Mouse (Mus musculus) brain, embryonic 18.5 days (tissue): ENCODE measurements around the gene Ptprk.

Experiments
- DNase-seq: peaks from one replicate; pipeline ENCODE4 v3.0.0-alpha.2; 2012; ENCODE audit warnings: low read depth, low spot score

Gene Ptprk

GRCm38 (mm10) chr10:28396520-28396915 is 321.9 kb downstream of the Ptprk start:
- no peak for DNase-seq

DNA sequence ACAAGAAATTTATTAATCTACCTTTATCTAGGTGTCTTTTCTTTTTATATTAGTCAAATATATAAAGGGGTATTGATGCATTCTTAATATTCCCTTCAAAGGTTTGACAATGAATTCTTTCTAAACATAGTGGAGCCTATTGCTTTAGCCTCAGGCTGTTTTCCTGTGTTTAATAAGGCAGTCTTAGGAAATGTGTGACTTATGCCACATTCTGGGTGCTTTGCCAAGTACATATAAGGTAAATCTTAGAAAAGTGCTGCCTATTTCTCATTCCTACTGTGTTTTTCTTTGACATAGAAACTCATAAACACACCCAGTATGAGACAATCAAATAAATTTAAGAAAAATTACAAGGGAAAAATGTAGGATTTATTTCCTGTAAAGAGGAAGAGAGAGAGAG is 327.2 kb downstream of the Ptprk start:
- DNase-seq: no peak

GRCm38 (mm10) chr10:28408980-28409379 is 334.4 kb downstream of the Ptprk start:
- DNase-seq: no peak

DNA sequence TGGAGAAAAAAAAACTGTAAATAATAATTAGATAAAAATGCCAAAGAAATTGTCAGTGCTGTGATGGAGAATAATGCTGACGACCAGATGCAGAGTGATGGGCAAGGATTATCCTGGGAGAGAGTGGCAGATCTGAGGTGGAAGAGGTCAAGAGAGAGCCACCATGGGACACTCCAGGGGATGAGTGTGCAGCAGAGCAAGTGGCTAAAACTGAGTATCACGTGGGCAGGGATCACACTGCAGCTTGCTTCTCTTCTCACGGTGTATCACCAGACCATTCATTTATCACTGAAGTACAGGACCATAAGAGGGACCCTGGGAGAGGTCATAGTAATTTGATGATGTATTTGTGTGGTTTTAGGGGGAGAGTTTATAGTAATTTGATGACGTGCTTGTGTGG is 340.2 kb downstream of the Ptprk start:
- DNase-seq: no peak

- no peak for DNase-seq
These were observed 348.0 kb downstream of the Ptprk start for GRCm38 (mm10) chr10:28422622-28423021.

- no peak for DNase-seq
These were observed 350.8 kb downstream of the Ptprk start for GRCm38 (mm10) chr10:28425371-28425770.

DNA sequence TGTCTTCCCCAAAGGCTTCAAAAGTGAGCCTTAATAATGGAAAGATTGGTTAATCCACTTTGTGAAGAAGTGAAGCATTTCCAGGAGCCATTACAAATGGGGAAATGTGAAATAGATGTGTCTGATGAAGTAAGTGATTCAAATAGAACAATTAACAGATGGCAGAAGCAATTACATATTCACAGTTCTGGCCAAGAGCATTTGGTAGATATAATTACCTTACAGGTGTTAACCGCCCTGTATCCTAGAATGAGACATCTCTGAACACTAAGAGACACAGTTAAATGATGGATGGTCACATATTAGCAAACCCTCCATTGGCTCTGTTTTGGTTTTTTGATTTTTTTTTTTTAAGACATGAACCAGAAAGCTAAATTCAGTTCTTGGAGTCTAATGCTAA is 361.5 kb downstream of the Ptprk start:
- DNase-seq: no peak

GRCm38 (mm10) chr10:28449853-28450252 is 375.2 kb downstream of the Ptprk start:
- DNase-seq: no peak

- no peak for DNase-seq
These were observed 376.0 kb downstream of the Ptprk start for GRCm38 (mm10) chr10:28450642-28451041.

GRCm38 (mm10) chr10:28458027-28458426 is 383.4 kb downstream of the Ptprk start:
- DNase-seq: no peak

DNA sequence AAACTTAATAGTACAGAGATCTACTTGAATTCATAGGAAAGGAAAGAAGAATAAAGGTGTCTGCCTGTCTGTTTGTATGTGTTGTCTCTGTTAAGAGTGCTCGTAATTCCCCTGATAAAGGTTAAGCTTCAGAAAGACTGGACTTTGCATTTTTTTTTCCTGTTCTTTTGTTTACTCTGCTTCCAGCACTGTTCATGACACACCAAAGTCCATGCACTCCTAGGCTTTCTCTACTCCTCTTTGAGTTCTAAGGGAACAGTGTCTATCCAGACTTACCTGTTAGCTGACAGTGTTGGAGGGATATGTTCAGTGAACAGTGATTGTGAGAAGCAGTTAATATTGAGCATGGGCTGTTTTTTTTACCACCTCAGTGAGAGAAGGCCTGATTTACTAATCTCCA is 385.3 kb downstream of the Ptprk start:
- no peak for DNase-seq

- no peak for DNase-seq
These were observed 389.1 kb downstream of the Ptprk start for GRCm38 (mm10) chr10:28463706-28464105.

GRCm38 (mm10) chr10:28464766-28465548 is 390.3 kb downstream of the Ptprk start:
- no peak for DNase-seq

GRCm38 (mm10) chr10:28485574-28485973 is 411.0 kb downstream of the Ptprk start:
- no peak for DNase-seq

GRCm38 (mm10) chr10:28491006-28491405 is 416.4 kb downstream of the Ptprk start:
- DNase-seq: no peak

DNA sequence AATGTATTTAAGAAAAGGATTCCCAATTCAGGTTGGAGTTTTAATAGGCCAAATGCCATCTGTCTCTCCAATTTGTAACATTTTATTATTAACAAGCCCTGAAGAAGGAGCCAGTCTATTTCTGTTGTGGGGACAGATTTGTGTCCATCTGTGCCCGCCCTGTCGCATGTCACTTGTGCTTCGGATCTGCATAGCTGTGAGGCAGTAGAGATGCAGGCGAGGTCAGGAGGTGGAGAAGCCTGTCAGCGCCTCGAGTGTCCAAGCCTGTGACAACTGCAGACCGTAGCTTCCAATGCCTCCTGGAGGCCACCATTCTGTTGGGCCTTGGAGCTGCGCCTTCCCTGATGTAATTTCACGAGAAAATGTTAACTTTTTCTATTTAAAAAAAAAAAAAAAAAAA is 417.6 kb downstream of the Ptprk start:
- no peak for DNase-seq

GRCm38 (mm10) chr10:28492870-28493269 is 418.2 kb downstream of the Ptprk start:
- DNase-seq: no peak

- peak; percentile 68 for DNase-seq
These were observed 418.7 kb downstream of the Ptprk start for GRCm38 (mm10) chr10:28493271-28493861.

- no peak for DNase-seq
These were observed 423.2 kb downstream of the Ptprk start for GRCm38 (mm10) chr10:28497791-28498190.

GRCm38 (mm10) chr10:28498504-28498903 is 423.9 kb downstream of the Ptprk start:
- no peak for DNase-seq

DNA sequence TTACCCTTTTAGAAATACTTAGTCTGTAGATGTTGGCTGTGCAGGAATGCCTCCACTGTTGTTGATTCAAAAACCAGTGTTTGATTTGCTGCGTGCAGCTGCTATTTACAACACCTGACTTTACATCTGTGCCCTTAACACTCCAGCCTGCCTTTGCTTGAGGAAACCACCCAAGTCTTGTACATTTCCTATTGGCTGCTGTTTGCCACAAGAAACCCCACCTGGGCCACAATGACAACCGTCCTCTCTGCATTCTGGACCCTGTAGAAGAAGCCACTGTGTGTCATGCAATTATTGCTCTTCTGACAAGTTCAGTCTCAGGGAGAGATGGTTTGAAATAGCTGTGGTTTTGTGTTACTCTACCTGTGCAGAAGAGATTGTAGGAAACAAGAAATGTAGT is 439.0 kb downstream of the Ptprk start:
- no peak for DNase-seq

DNA sequence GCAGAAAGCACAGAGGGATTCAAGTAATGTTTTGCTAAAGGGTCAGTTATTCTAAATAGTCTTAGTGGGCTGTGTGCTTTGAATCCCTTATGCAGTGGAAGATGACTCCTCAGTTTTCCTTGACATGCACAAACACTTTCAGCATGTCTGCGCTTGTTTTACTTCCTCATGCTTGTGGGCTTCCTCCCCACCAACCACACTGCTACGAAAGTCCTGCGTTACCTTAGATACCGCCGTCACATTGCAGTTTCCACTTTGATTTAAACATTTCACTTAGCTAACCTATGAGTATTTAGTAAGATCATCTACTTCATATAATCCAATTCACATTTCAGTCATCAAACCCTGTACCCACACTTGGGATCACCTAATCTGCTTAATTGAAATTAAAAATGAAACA is 441.5 kb downstream of the Ptprk start:
- no peak for DNase-seq

DNA sequence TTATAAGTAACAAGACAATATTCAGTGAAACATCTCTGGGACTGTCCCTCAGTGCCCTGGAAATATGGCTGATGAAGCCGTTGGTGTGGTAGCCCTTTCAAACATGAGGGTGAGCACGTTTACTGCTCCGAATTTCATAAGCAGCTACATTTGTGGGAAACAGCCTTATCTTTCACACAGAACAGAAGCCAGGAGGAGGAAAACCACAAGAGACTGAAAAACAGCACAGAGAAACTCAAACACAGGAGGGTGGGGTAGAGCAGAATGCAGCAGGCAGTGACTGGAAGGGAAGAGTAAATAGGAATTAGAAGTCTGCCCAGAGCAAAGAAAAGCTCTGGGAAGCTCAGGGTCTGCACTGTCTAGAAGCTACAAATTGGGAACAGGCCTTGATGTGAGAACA is 443.7 kb downstream of the Ptprk start:
- DNase-seq: no peak
